Comparison of ENCODE assay signal across 8 mouse cellular contexts in the genomic region with DNA sequence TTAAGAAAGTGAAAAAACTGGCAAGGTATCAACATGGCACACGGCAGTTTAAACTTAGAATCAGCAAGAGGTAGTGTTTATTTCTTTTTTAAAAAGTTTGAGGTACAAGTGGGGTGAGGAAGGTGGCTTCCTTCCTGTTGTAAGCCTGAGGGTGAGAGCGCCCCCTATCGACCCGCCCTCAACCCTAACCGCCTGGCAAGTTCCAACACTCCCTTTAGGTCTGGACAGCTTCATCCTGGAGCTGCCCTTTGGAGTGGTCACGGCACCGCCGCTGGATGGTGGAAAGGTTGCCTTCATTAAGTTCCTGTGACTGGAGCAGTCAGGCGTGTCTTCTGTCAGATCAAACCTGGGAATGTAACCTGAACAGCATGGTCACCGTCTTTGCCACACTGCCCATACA. TPM values are rescaled to one million over a fixed set of nuclear protein-coding genes. Genes with fewer than 3 reads are reported as not detected.
DNase-seq lines count a peak whose midpoint lies in the region; ATAC-seq lines count a peak whose summit lies in the region.

No protein-coding gene starts in this region.

- DNase-seq in liver (peak; percentile 32), R1 (ENCODE audit: low read depth, low spot score) (peak; percentile 54)
- DNase-seq in kidney, postnatal 14 days: peak; percentile 43
- DNase-seq in thymus, postnatal 0 days (ENCODE audit: low spot score): peak; percentile 15
- no peak for DNase-seq in right cerebral cortex, postnatal 4 days

- no peak for ATAC-seq in liver, embryonic 12.5 days
- ATAC-seq in erythroblast, adult 5-6 weeks (replicated peaks; ENCODE audit: low FRiP score, poor library complexity, severe bottlenecking): no peak
- no peak for ATAC-seq in hindbrain, embryonic 12.5 days (ENCODE audit: low FRiP score)

- no peak overlapping the region for H3K4me3 ChIP-seq in liver, embryonic 12.5 days
- H3K4me3 ChIP-seq in hindbrain, embryonic 12.5 days: no peak overlapping the region

- peaks cover 9% of the 10 kb centered on the region for H3K4me1 ChIP-seq in liver, embryonic 12.5 days
- H3K4me1 ChIP-seq in hindbrain, embryonic 12.5 days: peaks cover 8% of the 10 kb centered on the region

- H3K9ac ChIP-seq in liver, embryonic 12.5 days: no peak overlapping the region
- H3K9ac ChIP-seq in hindbrain, embryonic 12.5 days: no peak overlapping the region

- no peaks in the 10 kb centered on the region for H3K36me3 ChIP-seq in liver, embryonic 12.5 days
- H3K36me3 ChIP-seq in hindbrain, embryonic 12.5 days: no peaks in the 10 kb centered on the region

- no peak overlapping the region for H3K4me2 ChIP-seq in liver, embryonic 12.5 days
- H3K4me2 ChIP-seq in hindbrain, embryonic 12.5 days (replicated peaks): no peak overlapping the region

- no peaks in the 10 kb centered on the region for H3K27me3 ChIP-seq in liver, embryonic 12.5 days (replicated peaks)
- no peaks in the 10 kb centered on the region for H3K27me3 ChIP-seq in hindbrain, embryonic 12.5 days

- 51% methylated on average over 10 of the region's 10 CpGs for WGBS in liver, embryonic 12.5 days (ENCODE audit: insufficient replicate concordance)
- WGBS in hindbrain, embryonic 12.5 days: 60% methylated on average over 10 of the region's 10 CpGs

- H3K9me3 ChIP-seq in liver, embryonic 12.5 days (replicated peaks): no peaks in the 10 kb centered on the region
- no peaks in the 10 kb centered on the region for H3K9me3 ChIP-seq in hindbrain, embryonic 12.5 days (replicated peaks)

- no peak overlapping the region for H3K27ac ChIP-seq in liver, embryonic 12.5 days
- H3K27ac ChIP-seq in hindbrain, embryonic 12.5 days: no peak overlapping the region

RNA-seq across cellular contexts. Expression of gene Wwc2, which starts 47.7 kb away (rescaled TPM):
- polyA plus RNA-seq in liver, embryonic 12.5 days (2016; fragmentation: Nextera tagmentation; extraction: Ambion mirVana): 4.7 and 5.0 TPM in 2 replicates
- polyA plus RNA-seq in thymus, postnatal 0 days (2015; fragmentation: Nextera tagmentation; extraction: Ambion mirVana): 1.3 and 1.8 TPM in 2 replicates
- total RNA-seq in erythroblast, adult 5-6 weeks (2015; ENCODE audit: low replicate concordance): 1.3 and 1.7 TPM in 2 replicates
- total RNA-seq in erythroblast, adult 5-6 weeks (2017; ENCODE audit: low replicate concordance): 0.17 and 0.42 TPM in 2 replicates
- polyA plus RNA-seq in hindbrain, embryonic 12.5 days (2016; fragmentation: Nextera tagmentation; extraction: Ambion mirVana): 15.3 and 15.7 TPM in 2 replicates
